Mouse (Mus musculus): ENCODE measurements around the gene Zfp82. TPM values are rescaled to one million over a fixed set of nuclear protein-coding genes. Genes with fewer than 3 reads are reported as not detected.

Zfp82 gene
- polyA plus RNA-seq, 1 experiment, result 1.8 TPM

- Histone ChIP-seq H3K4me1 (ENCODE audit: control insufficient read depth, insufficient read depth, insufficient read length, low read length) (peaks cover 3% of the 10 kb centered on the region; the same call in 1 of the 2 replicates), H3K27ac (replicated peaks; ENCODE audit: low read depth, low read length) (no peak overlapping the region), H3K4me3 (ENCODE audit: insufficient read depth, low read depth, low read length) (peak overlapping the region; percentile 36)
Measured at GRCm38 (mm10) chr7:30089405-30089804, 16.7 kb upstream of the Zfp82 start.

GRCm38 (mm10) chr7:30086524-30086923, 13.8 kb upstream of the Zfp82 start:
- H3K4me3 ChIP-seq (ENCODE audit: insufficient read depth, low read depth, low read length), result no peak overlapping the region
- H3K4me1 ChIP-seq (ENCODE audit: control insufficient read depth, insufficient read depth, insufficient read length, low read length), result peaks cover 3% of the 10 kb centered on the region; the same call in 1 of the 2 replicates
- no peak overlapping the region for H3K27ac ChIP-seq (replicated peaks; ENCODE audit: low read depth, low read length)

- no peak overlapping the region for H3K27ac ChIP-seq (replicated peaks; ENCODE audit: low read depth, low read length)
- H3K4me1 ChIP-seq (ENCODE audit: control insufficient read depth, insufficient read depth, insufficient read length, low read length), result no peaks in the 10 kb centered on the region
- H3K4me3 ChIP-seq (ENCODE audit: insufficient read depth, low read depth, low read length), result no peak overlapping the region
Measured at GRCm38 (mm10) chr7:30064622-30065021, 8.1 kb downstream of the Zfp82 start.

- Histone ChIP-seq H3K4me3 (ENCODE audit: insufficient read depth, low read depth, low read length) (no peak overlapping the region), H3K4me1 (ENCODE audit: control insufficient read depth, insufficient read depth, insufficient read length, low read length) (no peaks in the 10 kb centered on the region), H3K27ac (replicated peaks; ENCODE audit: low read depth, low read length) (no peak overlapping the region)
Measured at GRCm38 (mm10) chr7:30062478-30062877, 10.2 kb downstream of the Zfp82 start.

- Histone ChIP-seq H3K27ac (replicated peaks; ENCODE audit: low read depth, low read length) (no peak overlapping the region), H3K4me3 (ENCODE audit: insufficient read depth, low read depth, low read length) (no peak overlapping the region)
Measured at GRCm38 (mm10) chr7:30060341-30060740, 12.4 kb downstream of the Zfp82 start.

GRCm38 (mm10) chr7:30053591-30053990, 19.1 kb downstream of the Zfp82 start:
- H3K4me3 ChIP-seq (ENCODE audit: insufficient read depth, low read depth, low read length), result no peak overlapping the region
- H3K4me1 ChIP-seq (ENCODE audit: control insufficient read depth, insufficient read depth, insufficient read length, low read length), result no peaks in the 10 kb centered on the region
- no peak overlapping the region for H3K27ac ChIP-seq (replicated peaks; ENCODE audit: low read depth, low read length)

More at GRCm38 (mm10) chr7:30060341-30060740, 12.4 kb downstream of the Zfp82 start:
- H3K4me1 ChIP-seq (ENCODE audit: control insufficient read depth, insufficient read depth, insufficient read length, low read length), result no peaks in the 10 kb centered on the region

- Histone ChIP-seq H3K27ac (replicated peaks; ENCODE audit: low read depth, low read length) (peak within 1 kb of the TSS; percentile 21; the same call in 1 of the 2 replicates), H3K4me3 (ENCODE audit: insufficient read depth, low read depth, low read length) (peak within 1 kb of the TSS; percentile 83), H3K4me1 (ENCODE audit: control insufficient read depth, insufficient read depth, insufficient read length, low read length) (no peaks in the 10 kb centered on the region)
Measured at GRCm38 (mm10) chr7:30050882-30051548, 21.7 kb downstream of the Zfp82 start, which contains the start of gene Zfp14. Gene Zfp14 (minus strand): TSS chr7:30051380.

GRCm38 (mm10) chr7:30048126-30048525, 24.6 kb downstream of the Zfp82 start:
- Histone ChIP-seq H3K4me1 (ENCODE audit: control insufficient read depth, insufficient read depth, insufficient read length, low read length) (no peaks in the 10 kb centered on the region), H3K27ac (replicated peaks; ENCODE audit: low read depth, low read length) (no peak overlapping the region)

GRCm38 (mm10) chr7:30044354-30044753, 28.3 kb downstream of the Zfp82 start:
- Histone ChIP-seq H3K4me3 (ENCODE audit: insufficient read depth, low read depth, low read length) (no peak overlapping the region), H3K4me1 (ENCODE audit: control insufficient read depth, insufficient read depth, insufficient read length, low read length) (no peaks in the 10 kb centered on the region), H3K27ac (replicated peaks; ENCODE audit: low read depth, low read length) (no peak overlapping the region)

More at GRCm38 (mm10) chr7:30048126-30048525, 24.6 kb downstream of the Zfp82 start:
- H3K4me3 ChIP-seq (ENCODE audit: insufficient read depth, low read depth, low read length), result no peak overlapping the region

GRCm38 (mm10) chr7:30034331-30034730, 38.4 kb downstream of the Zfp82 start:
- Histone ChIP-seq H3K4me1 (ENCODE audit: control insufficient read depth, insufficient read depth, insufficient read length, low read length) (no peaks in the 10 kb centered on the region), H3K27ac (replicated peaks; ENCODE audit: low read depth, low read length) (no peak overlapping the region), H3K4me3 (ENCODE audit: insufficient read depth, low read depth, low read length) (no peak overlapping the region)

- H3K4me1 ChIP-seq (ENCODE audit: control insufficient read depth, insufficient read depth, insufficient read length, low read length), result no peaks in the 10 kb centered on the region
- H3K4me3 ChIP-seq (ENCODE audit: insufficient read depth, low read depth, low read length), result no peak overlapping the region
- H3K27ac ChIP-seq (replicated peaks; ENCODE audit: low read depth, low read length), result no peak overlapping the region
Measured at GRCm38 (mm10) chr7:30031379-30031778, 41.3 kb downstream of the Zfp82 start.

GRCm38 (mm10) chr7:30030677-30031076, 42.0 kb downstream of the Zfp82 start:
- no peak overlapping the region for H3K4me3 ChIP-seq (ENCODE audit: insufficient read depth, low read depth, low read length)

GRCm38 (mm10) chr7:30028572-30028971, 44.1 kb downstream of the Zfp82 start:
- Histone ChIP-seq H3K4me1 (ENCODE audit: control insufficient read depth, insufficient read depth, insufficient read length, low read length) (no peaks in the 10 kb centered on the region), H3K27ac (replicated peaks; ENCODE audit: low read depth, low read length) (no peak overlapping the region), H3K4me3 (ENCODE audit: insufficient read depth, low read depth, low read length) (no peak overlapping the region)

More at GRCm38 (mm10) chr7:30030677-30031076, 42.0 kb downstream of the Zfp82 start:
- H3K4me1 ChIP-seq (ENCODE audit: control insufficient read depth, insufficient read depth, insufficient read length, low read length), result no peaks in the 10 kb centered on the region
- peak overlapping the region; percentile 7; the same call in 1 of the 2 replicates for H3K27ac ChIP-seq (replicated peaks; ENCODE audit: low read depth, low read length)

- Histone ChIP-seq H3K27ac (replicated peaks; ENCODE audit: low read depth, low read length) (no peak overlapping the region), H3K4me3 (ENCODE audit: insufficient read depth, low read depth, low read length) (no peak overlapping the region), H3K4me1 (ENCODE audit: control insufficient read depth, insufficient read depth, insufficient read length, low read length) (no peaks in the 10 kb centered on the region)
Measured at GRCm38 (mm10) chr7:30027331-30027730, 45.4 kb downstream of the Zfp82 start.

GRCm38 (mm10) chr7:30025358-30025757, 47.3 kb downstream of the Zfp82 start:
- no peaks in the 10 kb centered on the region for H3K4me1 ChIP-seq (ENCODE audit: control insufficient read depth, insufficient read depth, insufficient read length, low read length)
- H3K4me3 ChIP-seq (ENCODE audit: insufficient read depth, low read depth, low read length), result no peak overlapping the region
- no peak overlapping the region for H3K27ac ChIP-seq (replicated peaks; ENCODE audit: low read depth, low read length)

GRCm38 (mm10) chr7:30023800-30024199, 48.9 kb downstream of the Zfp82 start:
- H3K4me3 ChIP-seq (ENCODE audit: insufficient read depth, low read depth, low read length), result no peak overlapping the region
- H3K4me1 ChIP-seq (ENCODE audit: control insufficient read depth, insufficient read depth, insufficient read length, low read length), result no peaks in the 10 kb centered on the region
- H3K27ac ChIP-seq (replicated peaks; ENCODE audit: low read depth, low read length), result no peak overlapping the region
